ENCODE assay signal across 13 mouse cellular contexts in the genomic region with DNA sequence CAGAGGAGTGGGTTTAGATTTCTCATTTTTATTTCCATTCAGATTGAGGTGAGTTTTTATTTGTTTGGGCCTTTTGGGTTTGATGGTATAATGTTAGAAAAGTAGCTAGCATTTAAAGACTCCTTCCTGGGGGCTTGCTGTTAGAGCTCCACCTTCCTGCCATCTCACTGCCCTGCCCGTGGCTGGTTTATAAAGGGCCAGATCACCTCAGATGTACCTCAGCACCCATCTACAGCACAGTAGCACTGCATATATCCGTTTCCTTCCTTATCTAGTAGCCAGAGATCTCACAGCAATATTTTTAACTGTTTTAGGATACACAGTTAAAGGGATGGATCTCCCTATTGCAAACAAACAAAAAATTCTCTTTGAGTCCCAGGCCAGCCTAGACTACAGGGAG.
"Had no signal": no experiment of that assay in that cellular context is flagged by ENCODE, and none has a peak within 500 bp of the region (broad histone marks: within the 10 kb centered on the region; RNA-seq: fewer than 3 reads in every experiment).

No protein-coding gene starts in this region.

- H3K9me3 ChIP-seq: intestine, embryonic 15.5 days; limb, embryonic 13.5 days; neural tube, embryonic 13.5 days had no signal

- H3K4me1 ChIP-seq: intestine, embryonic 15.5 days; limb, embryonic 13.5 days had no signal

- DNase-seq: kidney, adult 18-20 months; kidney, postnatal 10 days; kidney, postnatal 4 days; lung, adult 18-20 months; right cerebral cortex, adult 18-20 months; thymus, adult 18-20 months; thymus, postnatal 14 days had no signal

- ATAC-seq: intestine, embryonic 15.5 days; midbrain, embryonic 16.5 days had no signal

- H3K9ac ChIP-seq: intestine, embryonic 15.5 days; limb, embryonic 13.5 days; neural tube, embryonic 13.5 days had no signal

- H3K27me3 ChIP-seq: intestine, embryonic 15.5 days; limb, embryonic 13.5 days; neural tube, embryonic 13.5 days had no signal

- H3K27ac ChIP-seq: intestine, embryonic 15.5 days; layer of hippocampus, adult 2 months; limb, embryonic 13.5 days; neural tube, embryonic 13.5 days had no signal

- H3K36me3 ChIP-seq: intestine, embryonic 15.5 days; limb, embryonic 13.5 days; neural tube, embryonic 13.5 days had no signal

- H3K4me2 ChIP-seq: intestine, embryonic 15.5 days; limb, embryonic 13.5 days; midbrain, embryonic 11.5 days; neural tube, embryonic 13.5 days had no signal

- H3K4me3 ChIP-seq: intestine, embryonic 15.5 days; layer of hippocampus, adult 2 months; limb, embryonic 13.5 days; neural tube, embryonic 13.5 days had no signal
